Mouse (Mus musculus): ENCODE measurements at regions not wholly inside any gene's neighbourhood (a gene's known extent, or its start where the extent isn't known, plus 50 kb on each side); places are given as distances from the start of the nearest gene placed in this dataset.

DNA sequence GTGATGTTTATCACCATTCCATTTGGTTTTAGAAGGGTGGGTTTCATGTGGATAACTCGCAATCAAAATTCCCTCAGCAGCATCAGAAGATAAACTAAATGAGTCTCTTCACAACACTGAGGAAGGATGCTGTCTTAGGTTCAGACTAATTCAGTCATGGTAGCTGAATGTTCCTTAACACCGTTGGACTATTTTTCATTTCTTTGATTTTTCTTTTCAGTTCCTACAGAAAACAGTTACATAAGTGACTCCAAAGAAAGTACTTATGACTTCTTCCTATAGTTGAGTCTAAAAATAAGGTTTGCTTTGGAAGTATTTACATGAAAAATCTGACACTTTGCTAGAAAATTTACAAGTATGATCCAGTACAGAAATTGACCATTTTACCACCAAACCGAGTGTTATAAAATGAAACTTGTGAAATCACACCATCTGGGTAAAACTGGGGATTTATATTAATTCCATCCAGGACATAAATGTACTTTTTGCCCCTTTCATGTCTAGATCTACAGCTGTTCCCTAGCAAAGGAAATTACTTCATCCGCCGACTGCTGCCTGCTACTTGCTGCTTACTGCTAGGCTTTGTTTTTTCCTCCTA, 430.3 kb downstream of the Lipi start:
- Histone ChIP-seq H3K4me3 (no peak overlapping the region), H3K9ac (no peak overlapping the region), H3K36me3 (no peaks in the 10 kb centered on the region), H3K4me2 (no peak overlapping the region), H3K27me3 (no peaks in the 10 kb centered on the region), H3K4me1 (no peaks in the 10 kb centered on the region), H3K27ac (no peak overlapping the region), H3K9me3 (no peaks in the 10 kb centered on the region)
- no peak for ATAC-seq (ENCODE audit: insufficient number of reproducible peaks, low FRiP score, low TSS enrichment, low read depth)
- 56% methylated on average over 5 of the region's 5 CpGs for WGBS
